Mouse (Mus musculus) gastrocnemius, adult 18-20 months (tissue): ENCODE results near the gene Rfc2. TPM values are rescaled to one million over a fixed set of nuclear protein-coding genes. Genes with fewer than 3 reads are reported as not detected.
A peak's percentile ranks its signal among the peaks of the same experiment; 100 is the strongest.

Source experiments
- DNase-seq: peaks from one replicate; pipeline ENCODE4 v3.0.0; 2021; ENCODE audit warnings: low spot score
- long read RNA-seq, 2 experiments: library from polyadenylated mRNA; stranded (forward); transcript quantifications; one replicate each; pipeline ENCODE4 v2.0.0; 2021
- total RNA-seq, 2 experiments: library from RNA; stranded (reverse); gene quantifications; 2 replicates each; pipeline ENCODE4 v1.2.3; 2021

Gene Rfc2
- 10 to 100 TPM; 17.6 to 18.9 TPM for total RNA-seq
- long read RNA-seq, experiment 1, full-length matches to known transcripts = 27 of 30 reads
- long read RNA-seq, experiment 1, partial matches to known transcripts = 1 of 30 reads
- long read RNA-seq, experiment 1, other reads (novel, unspliced or antisense) = 2 of 30 reads
- long read RNA-seq, experiment 2, full-length matches to known transcripts = 14 of 15 reads
- long read RNA-seq, experiment 2, partial matches to known transcripts = 0 of 15 reads
- long read RNA-seq, experiment 2, other reads (novel, unspliced or antisense) = 1 of 15 reads

DNA sequence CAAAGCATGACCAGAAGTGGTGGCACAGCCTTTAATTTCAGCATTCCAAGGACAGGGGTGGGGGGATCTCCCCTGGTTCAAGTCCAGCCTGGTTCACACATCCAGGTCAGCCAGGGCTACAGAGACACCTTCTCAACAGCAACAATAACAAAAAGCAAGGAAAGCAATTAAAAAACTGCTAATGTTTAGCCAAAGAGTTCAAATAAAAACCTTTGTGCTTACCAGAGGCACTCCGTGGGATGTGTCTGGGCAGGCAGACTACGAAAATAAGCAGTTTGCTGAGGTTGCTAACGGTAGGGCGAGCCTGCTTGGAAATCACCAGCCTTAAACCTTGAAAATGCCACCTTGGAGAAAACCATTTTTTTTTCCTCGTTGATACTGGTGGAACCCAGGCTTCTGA, at the start of gene Rfc2:
Gene Rfc2, plus strand, starts transcription at position 221 of the 400 bp plus-strand sequence.
- no peak for DNase-seq

DNA sequence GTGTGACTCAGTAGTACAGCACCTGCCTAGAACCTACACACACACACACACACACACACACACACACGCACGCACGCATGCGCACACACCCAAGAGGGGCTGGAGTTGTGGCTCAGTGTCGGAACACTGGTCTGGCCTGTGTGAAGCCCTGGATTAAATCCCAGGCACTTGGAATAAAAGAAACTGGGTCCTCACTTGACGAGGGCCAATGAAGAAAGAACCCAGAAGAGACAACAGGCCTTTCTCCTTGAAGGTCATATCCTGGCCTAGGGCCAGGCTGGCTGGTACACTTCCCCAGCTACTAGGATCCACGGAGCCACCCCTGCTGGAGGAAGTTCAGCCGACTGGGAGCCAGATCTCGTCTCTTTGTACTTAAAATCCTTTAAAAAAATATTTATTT, 49.6 kb upstream of the Rfc2 start:
- DNase-seq = no peak

DNA sequence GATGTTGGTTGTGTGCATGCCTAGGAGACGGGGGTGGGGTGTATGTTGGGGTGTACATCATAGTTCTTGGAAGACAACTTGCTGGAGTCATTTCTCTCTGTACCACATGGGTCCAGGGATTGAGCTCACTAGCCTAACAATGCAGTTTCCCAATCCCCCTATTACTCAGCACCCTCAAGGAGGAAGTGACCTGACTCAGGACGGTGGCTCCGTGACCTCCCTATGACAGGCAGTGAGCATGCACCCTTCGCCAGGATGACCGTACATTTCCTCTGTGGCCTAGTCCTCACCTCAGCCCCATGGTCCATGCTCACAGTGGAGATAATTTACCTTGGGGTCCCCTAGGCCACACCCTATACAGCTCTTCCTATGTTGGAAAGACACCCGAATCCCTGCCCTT, 48.7 kb upstream of the Rfc2 start:
- DNase-seq = no peak

DNA sequence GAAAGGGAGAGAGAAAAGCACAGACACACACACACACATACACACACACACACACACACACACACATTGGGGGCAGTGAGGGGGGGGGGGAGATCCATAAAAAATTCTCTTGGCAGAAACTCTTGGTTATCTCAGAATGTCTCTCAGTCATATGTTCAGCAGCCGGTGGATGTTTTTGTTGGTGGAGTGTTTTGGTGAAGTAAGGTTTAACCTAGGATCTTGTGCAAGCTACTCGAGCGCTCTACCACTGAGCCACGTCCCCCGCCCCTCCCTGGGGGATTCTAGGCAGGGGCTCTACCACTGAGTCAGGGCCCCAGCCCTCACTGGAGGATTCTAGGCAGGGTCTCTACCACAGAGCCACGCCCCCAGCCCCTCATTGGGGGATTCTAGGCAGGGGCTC, 45.1 kb upstream of the Rfc2 start:
- no peak for DNase-seq

DNA sequence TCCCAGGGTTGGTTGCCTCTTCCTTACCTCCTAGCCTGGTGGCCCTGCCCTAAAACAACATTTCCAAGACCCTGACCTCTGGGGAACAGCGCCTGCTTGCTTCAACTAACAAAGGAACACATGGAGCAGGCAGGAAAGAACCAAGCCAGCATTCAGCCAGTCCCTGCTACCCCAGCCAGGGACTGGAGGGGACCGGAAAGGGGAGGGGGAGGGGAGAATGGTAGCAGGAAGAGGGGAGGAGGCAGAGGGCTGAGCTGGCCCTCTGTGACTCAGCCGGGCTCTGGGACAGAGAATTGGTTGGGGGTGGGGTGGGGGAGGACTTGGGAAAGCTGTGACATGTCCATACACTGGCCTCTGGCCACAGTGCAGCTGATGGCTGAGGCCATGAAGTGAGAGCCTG, 41.3 kb upstream of the Rfc2 start:
- peak; percentile 60 for DNase-seq

DNA sequence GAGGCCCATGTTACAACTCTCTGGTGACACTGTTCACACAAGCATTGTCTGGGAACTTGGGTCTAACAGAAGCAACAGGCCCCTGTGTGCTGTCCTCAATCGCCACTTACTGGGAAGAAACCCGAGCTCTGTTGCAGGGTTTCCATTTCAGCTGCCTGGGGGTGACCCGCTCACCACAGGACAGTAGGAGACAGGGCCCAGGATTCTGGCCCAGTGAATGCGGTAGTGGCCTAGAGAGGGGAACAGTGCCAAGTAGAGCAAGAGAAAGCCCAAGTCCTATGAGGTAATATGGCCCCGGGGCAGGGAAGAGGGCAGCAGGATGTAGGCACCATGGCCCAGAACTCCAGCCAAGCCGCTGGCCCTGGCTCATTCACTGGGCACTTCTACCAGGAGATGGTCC, 40.3 kb upstream of the Rfc2 start:
- DNase-seq = peak; percentile 30

DNA sequence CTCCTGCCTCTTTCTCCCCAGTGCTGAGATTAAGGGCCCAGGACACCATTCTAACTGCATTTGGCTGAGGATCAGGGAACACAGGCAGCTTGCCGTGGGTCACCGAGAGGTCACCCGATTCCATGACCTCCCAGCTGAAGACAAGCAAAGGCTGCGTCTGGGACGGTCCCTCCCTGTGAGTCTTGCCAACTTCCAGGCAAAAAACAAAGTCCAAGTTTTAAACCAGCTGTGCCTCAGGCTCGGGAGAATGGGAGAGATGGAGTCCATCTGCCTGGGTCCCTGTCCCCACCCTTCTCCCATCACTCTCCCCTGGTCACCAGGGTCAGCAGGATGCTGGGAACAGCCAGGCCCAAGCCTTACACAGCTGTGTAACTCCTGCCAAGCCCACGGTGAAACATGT, 39.5 kb upstream of the Rfc2 start:
- DNase-seq = peak; percentile 85

DNA sequence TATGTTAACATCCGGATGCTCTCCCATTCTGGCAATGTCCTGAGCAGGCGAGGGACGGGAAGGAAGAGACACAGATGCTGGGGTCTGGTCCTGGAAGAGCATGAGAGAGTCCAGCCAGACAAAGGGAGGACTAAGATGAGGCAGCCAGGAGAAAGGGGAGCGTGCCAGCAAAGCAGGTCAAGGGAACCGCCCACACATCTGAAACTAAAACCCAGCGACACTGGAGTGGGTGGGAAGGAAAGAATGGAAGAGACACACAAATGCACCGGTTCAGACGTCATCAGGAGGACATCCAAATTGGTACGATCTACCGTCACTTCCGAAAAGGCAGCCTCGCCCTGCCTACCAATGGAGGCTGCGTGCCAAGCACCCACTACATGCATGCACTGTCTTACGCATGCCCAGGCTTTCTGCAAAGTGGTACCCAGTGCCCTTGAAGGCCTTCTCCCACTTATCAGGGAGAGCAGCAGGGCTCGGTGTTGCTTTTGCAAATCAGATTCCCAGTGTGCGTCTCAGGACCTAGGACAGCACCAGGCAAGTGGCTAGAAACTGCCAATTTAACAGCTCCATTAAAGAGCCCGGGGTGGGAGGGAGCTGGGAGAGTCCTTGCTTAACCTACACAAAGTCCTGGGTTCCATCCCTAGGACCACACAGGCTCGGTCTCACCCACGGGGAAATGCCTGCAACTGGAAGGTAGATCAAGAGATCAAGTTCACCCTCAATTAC, 36.5 kb upstream of the Rfc2 start:
- DNase-seq = peak; percentile 29

DNA sequence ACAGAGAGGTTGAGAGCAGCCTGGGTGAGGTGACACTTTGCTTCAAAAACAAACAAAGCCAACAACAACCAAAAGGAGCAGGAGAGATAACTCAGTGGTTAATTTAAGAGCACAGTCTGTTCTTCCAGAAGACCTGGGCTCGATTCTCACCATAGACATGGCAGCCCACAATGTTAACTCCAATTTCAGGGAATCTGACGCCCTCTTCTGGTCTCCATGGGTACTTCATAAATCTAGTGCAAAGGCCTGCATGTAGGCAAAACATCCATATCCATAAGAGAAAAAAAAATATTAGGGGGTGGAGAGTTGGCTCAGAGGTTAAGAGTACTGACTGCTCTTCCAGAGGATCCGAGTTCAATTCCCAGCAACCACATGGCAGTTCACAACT, 35.9 kb upstream of the Rfc2 start:
- no peak for DNase-seq

DNA sequence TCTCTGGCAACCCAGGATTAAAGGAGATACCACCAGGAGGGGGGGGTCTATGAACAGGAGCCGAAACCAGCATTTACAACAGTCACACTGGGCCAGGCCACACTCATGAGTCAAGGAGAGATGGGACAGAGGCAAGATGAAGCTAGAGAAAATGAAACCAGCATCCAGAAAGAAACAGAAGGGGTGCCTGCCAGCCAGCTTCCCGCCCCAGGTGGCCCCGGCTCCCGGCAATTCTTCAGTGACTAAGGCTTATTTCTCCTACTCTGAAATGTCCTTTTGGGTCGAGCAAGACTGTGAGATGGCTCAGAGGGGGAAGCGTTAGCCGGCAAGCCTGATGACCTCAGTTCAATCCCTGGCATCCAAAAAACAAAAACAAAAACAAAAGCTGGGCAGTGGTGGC, 34.4 kb upstream of the Rfc2 start:
- DNase-seq = no peak

DNA sequence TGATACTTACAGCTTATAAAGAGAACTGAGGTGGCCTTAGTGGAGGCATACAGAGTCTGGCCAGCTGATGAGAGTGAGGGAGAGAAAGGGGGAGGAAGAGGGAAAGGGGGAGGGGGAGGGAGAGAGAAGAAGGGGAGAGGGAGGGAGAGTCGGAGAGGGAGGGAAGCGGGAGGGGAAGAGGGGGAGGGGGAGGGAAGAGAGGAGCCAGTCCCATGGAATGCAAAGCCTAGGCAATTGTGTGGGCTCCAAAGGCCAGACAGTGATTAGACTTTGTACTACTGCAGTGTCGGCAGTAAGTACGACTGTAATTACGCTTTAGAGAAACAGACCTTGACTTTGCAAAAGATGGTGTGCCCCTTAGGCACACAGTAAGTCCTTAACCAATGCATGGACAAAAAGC, 32.9 kb upstream of the Rfc2 start:
- DNase-seq = no peak

DNA sequence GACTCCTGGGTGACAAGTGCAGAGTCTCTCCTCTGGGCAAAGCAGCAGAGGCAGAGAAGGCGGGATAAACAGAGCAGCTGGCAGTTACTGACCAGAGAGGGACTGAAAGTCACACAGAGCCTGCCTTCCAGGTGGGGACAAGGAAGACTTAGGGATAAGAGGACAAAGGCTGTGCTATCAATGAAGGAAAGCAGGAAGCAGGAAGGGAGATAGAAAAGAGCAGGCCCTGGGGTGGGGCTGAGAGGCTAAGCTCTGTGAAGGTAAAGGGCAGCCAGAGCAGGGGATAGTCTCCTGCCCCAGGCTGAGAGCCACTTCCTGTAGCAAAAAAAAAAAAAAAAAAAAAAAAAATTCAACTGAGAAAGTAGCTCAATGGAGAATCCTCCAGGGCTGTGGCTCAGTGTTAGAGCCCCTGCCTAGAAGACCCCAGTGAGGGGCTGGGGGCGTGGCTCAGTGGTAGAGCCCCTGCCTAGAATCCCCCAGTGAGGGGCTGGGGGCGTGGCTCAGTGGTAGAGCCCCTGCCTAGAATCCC, 31.5 kb upstream of the Rfc2 start:
- DNase-seq = no peak

DNA sequence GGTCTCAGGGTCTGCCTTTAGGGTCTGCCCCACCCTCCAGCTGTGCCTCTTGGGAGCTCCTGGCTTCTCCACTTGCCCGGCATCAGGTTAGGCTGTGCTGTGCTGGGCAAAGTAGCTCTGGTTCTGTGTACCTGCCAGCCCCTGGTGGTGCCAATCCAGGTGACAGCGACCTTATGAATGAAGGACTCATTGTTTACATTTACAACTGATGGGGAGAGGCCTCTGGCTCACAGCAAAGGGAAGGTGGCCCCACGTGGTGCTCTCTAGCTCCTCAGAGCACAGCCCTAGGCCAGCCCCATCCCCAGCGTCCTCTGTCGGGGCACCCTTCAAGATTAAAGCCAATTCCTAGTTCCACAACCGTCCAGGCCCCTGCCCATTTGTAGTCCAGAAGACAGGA, 30.3 kb upstream of the Rfc2 start:
- no peak for DNase-seq

DNA sequence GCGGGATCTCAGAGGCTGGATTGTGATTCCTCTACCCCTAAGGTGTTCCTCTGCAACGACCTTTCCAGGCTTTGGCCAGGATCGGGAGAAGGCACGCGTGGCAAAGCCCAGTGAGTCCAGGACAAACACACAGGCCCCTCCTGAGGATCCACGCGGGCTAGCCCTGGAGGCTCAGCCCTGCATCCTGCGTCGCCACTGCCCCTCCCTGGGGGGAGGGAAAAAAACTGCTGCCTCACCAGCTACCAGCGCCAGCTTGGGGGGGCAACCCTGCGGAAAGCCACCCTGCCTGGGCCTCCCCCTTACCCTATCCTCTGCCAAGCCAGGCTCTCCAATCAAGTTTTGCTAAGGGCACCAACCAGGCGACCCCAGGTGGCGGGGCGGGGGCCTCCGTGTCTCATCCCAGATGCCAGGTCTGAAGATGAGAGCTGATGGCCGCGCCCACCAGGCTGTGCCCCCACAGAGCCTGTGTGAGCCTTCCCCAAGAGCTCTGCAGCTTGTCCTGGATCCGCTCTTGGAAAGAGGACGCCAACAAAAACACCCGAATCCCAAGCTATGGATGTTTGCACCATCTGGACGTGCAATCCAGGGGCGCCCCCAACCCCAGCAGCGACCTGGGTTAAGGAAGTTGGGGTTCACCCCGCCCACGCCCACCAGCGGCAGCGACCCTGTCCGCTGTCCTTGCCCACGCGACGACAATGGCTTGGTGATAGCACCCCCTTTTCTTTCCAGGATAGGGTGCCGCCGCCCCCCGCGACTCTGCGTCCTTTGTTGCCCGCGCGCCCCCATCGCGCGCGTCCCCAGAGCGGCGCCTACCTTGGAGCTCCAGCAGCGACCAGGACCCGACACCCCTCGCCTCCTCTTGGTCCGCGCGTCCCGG, 29.7 kb upstream of the Rfc2 start:
- DNase-seq = peak; percentile 26

DNA sequence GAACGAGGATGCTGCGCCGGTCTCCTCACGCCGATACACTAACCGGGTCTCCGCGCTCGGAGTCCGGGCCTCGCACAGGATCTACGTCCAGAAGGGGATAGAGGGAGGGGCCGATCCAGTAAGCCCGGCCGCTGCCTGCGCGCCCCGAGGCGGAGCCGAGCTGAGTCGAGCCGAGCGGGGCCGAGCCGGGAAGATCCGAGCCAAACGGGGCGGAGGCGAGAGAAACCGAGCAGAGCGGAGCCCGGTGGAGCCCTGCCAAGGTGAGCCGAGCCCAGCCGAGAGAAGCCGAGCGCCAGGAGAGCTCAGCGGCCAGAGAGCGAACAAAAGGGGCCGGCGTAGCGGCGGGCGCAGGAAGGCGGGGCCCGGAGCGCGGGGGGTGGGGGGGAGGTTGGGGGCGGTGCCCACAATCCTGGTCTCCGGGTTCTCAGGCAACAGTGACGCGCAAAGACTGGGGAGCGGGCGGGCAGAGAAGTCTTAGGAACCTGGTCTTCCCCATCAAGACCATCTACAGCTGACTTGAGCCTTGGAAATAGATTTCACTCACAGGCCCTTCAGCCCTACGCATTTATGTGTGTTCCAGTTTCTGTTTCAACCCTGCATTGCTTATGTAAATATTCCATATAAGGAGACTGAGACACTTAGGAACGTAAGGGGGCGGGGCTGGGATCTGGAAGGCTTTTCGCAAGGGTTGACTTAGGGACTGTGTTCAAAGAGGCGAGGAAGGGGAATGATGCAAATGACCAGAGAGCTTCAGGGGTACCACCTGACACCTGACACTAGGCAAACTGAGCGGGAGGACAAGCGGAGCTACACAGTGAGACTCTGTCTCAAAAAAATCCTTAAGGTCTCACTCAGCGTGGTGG, 28.8 kb upstream of the Rfc2 start, which contains the start of gene Clip2:
Gene Clip2, minus strand, starts transcription at position 325 of the 863 bp plus-strand sequence.
- peak; percentile 99 for DNase-seq

DNA sequence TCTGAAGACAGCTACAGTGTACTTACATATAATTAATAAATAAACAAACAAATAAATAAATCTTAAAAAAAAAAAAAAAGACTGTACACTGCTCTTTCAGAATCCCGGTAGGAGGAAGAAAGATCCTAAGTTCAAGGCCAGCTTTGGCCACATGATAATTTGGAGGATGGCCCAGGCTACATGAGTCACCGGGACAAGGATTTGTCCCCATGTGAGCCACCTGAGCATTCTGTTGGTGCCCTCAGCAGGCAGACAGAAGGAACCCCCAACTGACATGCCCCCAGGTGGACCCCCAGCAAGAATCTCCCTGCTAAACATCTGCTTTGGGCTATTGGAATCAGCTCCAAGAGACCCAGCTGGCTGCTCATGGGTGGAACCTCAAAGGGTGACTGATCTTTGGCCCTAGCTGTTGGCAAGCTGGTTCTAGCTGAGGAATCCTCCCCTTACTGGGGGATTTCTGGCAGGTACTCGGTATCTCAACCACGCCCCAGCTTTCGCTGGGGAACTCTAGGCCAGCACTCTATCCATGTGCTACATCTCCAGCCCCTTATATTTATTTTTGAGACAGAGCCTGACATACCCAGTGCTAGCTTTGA, 27.1 kb upstream of the Rfc2 start:
- no peak for DNase-seq

DNA sequence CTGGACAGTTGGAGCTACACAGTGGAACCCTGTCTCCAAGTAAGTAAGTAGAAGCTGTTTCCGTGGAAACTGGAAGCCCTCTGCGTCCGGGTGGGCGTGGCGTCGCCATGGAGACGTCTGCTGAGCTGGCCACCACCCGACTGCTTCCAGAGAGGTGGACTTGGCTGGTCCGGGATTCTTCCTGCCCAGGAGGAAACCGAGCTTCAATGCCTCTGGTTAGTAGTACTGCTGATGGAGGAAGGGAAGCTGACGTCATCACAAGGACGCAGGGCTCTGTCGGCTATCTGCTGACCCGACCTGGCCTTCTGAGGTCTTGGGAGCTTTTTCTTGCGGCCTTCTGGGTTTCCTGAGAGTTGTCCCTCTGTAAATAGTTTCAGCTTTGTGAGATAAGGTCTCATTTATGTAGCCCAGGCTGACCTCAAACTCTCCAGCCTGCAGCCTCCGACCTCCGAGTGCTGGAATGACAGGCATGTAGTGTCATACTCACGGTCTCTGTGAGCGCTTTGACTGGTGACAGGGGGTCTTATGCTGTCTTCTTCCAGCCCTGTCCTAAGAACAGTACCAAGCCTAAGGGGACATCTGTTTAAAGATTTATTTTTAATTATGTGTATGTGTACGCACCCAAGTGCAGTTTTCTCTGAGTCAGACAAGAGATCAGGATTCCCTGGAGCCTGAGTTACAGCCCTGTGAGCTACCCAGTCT, 25.6 kb upstream of the Rfc2 start:
- DNase-seq = peak; percentile 53

DNA sequence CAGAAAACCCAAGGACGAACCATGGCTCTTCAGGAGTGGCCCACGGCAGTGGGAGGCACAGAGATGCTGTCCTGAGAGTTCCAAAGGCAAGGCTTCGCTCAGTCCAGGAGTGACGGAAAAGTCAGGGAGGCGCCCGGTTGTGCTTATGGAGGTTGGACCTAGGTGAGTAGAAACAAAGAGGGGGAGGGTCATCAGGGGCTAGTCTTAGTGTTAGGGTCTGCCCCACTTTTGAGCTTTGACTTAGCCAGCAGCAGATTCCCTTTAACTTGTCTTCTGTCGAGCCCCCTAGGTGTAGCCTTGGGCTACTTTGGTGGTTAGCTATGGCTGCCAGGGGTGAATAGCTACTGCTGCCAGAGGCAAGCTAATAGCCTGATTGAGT, 21.1 kb upstream of the Rfc2 start, which contains the start of gene Syna:
Gene Syna, minus strand, starts transcription at position 101 of the 379 bp plus-strand sequence.
- no peak for DNase-seq

DNA sequence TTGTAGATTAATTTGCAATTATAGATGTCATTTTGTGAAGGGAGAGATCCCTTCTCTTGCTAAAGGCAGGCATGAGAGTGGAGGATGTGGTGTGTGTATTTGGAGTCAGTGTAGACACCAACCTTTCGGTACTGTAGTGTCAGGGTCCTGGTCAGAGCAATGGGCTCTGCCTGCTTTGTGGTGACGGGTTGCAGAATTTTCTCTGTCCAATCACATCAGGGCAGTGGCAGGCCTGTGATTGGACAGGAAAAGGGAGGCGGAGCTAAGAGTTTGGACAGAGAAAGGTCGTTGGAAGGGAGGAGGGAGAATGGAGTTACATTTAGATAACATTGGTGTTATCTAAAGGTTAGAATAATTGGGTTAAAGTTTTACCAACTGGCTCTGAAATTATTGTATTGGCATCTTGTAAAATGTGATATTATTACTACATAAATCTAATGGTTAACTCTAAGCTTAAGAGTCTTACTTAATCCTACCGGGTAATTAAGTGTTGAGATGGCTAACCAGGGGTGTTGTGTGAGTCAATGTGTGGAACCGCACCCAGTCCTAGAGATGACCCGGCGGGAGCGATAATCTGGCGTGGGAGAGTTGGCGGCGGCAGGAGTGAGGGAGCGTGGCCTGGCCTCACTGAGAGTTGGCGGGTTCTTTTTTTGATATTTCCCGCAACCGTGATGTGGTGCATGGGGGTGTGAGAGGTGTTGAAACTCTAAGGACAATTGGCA, 20.6 kb upstream of the Rfc2 start:
- DNase-seq = no peak
